Mouse (Mus musculus): ENCODE results near the gene Crybg3. TPM values are rescaled to one million over a fixed set of nuclear protein-coding genes. Genes with fewer than 3 reads are reported as not detected.

Crybg3 gene
- polyA plus RNA-seq, 1 experiment from 2014 or later: 11.2 TPM

- ATAC-seq (replicated peaks; ENCODE audit: extremely low read depth, insufficient read depth, low FRiP score): no peak
- WGBS: 59% methylated on average over 9 of the region's 10 CpGs
Measured at GRCm38 (mm10) chr16:59567721-59568381, 32.9 kb downstream of the Crybg3 start.

DNA sequence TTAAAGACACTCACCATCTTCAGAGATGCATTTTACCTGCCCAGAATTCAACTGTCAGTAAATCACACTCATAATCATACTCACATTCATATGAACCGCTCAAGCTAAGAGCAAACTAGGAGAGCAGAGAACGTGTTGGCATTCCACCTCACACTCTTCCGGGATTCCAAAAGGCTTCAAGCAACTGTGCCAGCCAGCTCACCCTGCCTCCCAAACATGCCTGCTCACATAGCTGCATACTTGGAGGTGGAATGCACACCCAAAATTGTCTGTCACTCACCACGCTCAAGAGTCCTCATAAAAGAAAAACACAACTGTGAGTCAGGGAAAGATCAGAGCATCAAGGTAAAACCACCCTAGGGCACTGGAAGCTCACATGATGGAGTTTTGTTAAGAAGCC is 34.3 kb downstream of the Crybg3 start:
- ATAC-seq (replicated peaks; ENCODE audit: extremely low read depth, insufficient read depth, low FRiP score): peak; percentile 73
- 36% methylated on average over 4 of the region's 4 CpGs for WGBS
- Histone ChIP-seq H3K27me3 (ENCODE audit: control insufficient read depth, insufficient read depth, low read length) (no peaks in the 10 kb centered on the region), H3K9ac (ENCODE audit: low read length) (no peak overlapping the region), H3K27ac (ENCODE audit: low read length) (peak overlapping the region; percentile 82), H3K4me1 (ENCODE audit: control insufficient read depth, insufficient read depth, low read length) (peaks cover 41% of the 10 kb centered on the region), H3K4me2 (ENCODE audit: low read depth, low read length) (peak overlapping the region; percentile 42), H3K36me3 (ENCODE audit: control insufficient read depth, insufficient read depth) (peaks cover 9% of the 10 kb centered on the region), H3K9me3 (replicated peaks; ENCODE audit: control insufficient read depth, low read length) (no peaks in the 10 kb centered on the region), H3K4me3 (ENCODE audit: low read length) (no peak overlapping the region)

More at GRCm38 (mm10) chr16:59567721-59568381, 32.9 kb downstream of the Crybg3 start:
- H3K4me2 ChIP-seq (ENCODE audit: low read depth, low read length): no peak overlapping the region
- H3K36me3 ChIP-seq (ENCODE audit: control insufficient read depth, insufficient read depth): peaks cover 9% of the 10 kb centered on the region
- peak overlapping the region; percentile 40 for H3K27ac ChIP-seq (ENCODE audit: low read length)
- H3K9ac ChIP-seq (ENCODE audit: low read length): no peak overlapping the region
- H3K9me3 ChIP-seq (replicated peaks; ENCODE audit: control insufficient read depth, low read length): no peaks in the 10 kb centered on the region
- no peak overlapping the region for H3K4me3 ChIP-seq (ENCODE audit: low read length)
- peaks cover 43% of the 10 kb centered on the region for H3K4me1 ChIP-seq (ENCODE audit: control insufficient read depth, insufficient read depth, low read length)
- H3K27me3 ChIP-seq (ENCODE audit: control insufficient read depth, insufficient read depth, low read length): no peaks in the 10 kb centered on the region

DNA sequence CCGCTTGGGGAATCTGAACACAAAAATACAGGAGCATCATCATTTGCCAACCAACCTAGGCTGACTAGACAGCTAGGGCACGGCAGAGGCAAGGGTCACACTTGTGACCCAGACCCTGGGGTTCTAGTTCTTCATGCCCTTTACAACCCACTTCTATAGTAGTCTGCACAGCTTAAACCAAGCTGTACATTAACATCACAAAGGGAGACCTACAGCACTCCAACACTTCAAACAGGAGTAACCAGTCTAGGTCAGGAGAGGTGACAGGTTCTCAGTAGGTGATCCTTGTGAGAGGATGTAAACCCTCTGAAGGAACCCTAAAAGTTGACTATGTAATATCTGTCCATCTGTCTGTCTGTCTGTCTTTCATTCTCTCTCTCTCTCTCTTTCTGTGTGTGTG is 35.1 kb downstream of the Crybg3 start:
- Histone ChIP-seq H3K27ac (ENCODE audit: low read length) (no peak overlapping the region), H3K4me3 (ENCODE audit: low read length) (no peak overlapping the region), H3K4me2 (ENCODE audit: low read depth, low read length) (no peak overlapping the region), H3K4me1 (ENCODE audit: control insufficient read depth, insufficient read depth, low read length) (peaks cover 41% of the 10 kb centered on the region), H3K36me3 (ENCODE audit: control insufficient read depth, insufficient read depth) (peaks cover 9% of the 10 kb centered on the region), H3K27me3 (ENCODE audit: control insufficient read depth, insufficient read depth, low read length) (no peaks in the 10 kb centered on the region), H3K9ac (ENCODE audit: low read length) (no peak overlapping the region), H3K9me3 (replicated peaks; ENCODE audit: control insufficient read depth, low read length) (no peaks in the 10 kb centered on the region)
- WGBS: 85% methylated on average over 2 of the region's 2 CpGs
- ATAC-seq (replicated peaks; ENCODE audit: extremely low read depth, insufficient read depth, low FRiP score): no peak

GRCm38 (mm10) chr16:59564025-59564424 is 36.8 kb downstream of the Crybg3 start:
- no peak for ATAC-seq (replicated peaks; ENCODE audit: extremely low read depth, insufficient read depth, low FRiP score)
- H3K4me3 ChIP-seq (ENCODE audit: low read length): no peak overlapping the region
- H3K4me2 ChIP-seq (ENCODE audit: low read depth, low read length): no peak overlapping the region

GRCm38 (mm10) chr16:59559300-59560200 is 41.2 kb downstream of the Crybg3 start:
- 59% methylated on average over 22 of the region's 22 CpGs for WGBS
- Histone ChIP-seq H3K27me3 (ENCODE audit: control insufficient read depth, insufficient read depth, low read length) (no peaks in the 10 kb centered on the region), H3K9me3 (replicated peaks; ENCODE audit: control insufficient read depth, low read length) (no peaks in the 10 kb centered on the region), H3K4me2 (ENCODE audit: low read depth, low read length) (no peak overlapping the region), H3K9ac (ENCODE audit: low read length) (no peak overlapping the region), H3K36me3 (ENCODE audit: control insufficient read depth, insufficient read depth) (peaks cover 35% of the 10 kb centered on the region), H3K4me1 (ENCODE audit: control insufficient read depth, insufficient read depth, low read length) (no peaks in the 10 kb centered on the region), H3K4me3 (ENCODE audit: low read length) (no peak overlapping the region), H3K27ac (ENCODE audit: low read length) (peak overlapping the region; percentile 50)
- no peak for ATAC-seq (replicated peaks; ENCODE audit: extremely low read depth, insufficient read depth, low FRiP score)

More at GRCm38 (mm10) chr16:59564025-59564424, 36.8 kb downstream of the Crybg3 start:
- Histone ChIP-seq H3K4me1 (ENCODE audit: control insufficient read depth, insufficient read depth, low read length) (peaks cover 29% of the 10 kb centered on the region), H3K9ac (ENCODE audit: low read length) (no peak overlapping the region), H3K27ac (ENCODE audit: low read length) (no peak overlapping the region), H3K36me3 (ENCODE audit: control insufficient read depth, insufficient read depth) (peaks cover 14% of the 10 kb centered on the region), H3K27me3 (ENCODE audit: control insufficient read depth, insufficient read depth, low read length) (no peaks in the 10 kb centered on the region), H3K9me3 (replicated peaks; ENCODE audit: control insufficient read depth, low read length) (no peaks in the 10 kb centered on the region)
- WGBS: 85% methylated on average over 5 of the region's 5 CpGs

DNA sequence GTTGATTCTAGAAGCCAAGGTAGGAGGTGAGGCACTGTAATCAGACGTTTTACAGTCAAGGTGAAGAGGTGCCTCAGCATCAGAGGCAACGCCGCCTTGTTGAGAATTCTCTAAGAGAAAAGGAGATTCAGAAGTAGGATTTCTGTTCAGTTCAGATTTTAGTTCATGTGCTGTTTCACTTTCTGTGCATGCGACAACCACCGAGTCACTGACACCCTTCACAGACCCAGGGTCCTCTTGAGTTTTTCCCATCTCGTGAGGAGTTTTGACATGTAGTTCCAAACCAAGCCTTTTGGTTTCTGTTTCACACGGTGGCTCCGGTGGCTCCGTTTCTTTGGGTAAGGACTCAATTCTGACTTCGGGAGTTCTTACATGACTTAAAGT is 41.9 kb downstream of the Crybg3 start:
- 88% methylated on average over 10 of the region's 10 CpGs for WGBS
- Histone ChIP-seq H3K9ac (ENCODE audit: low read length) (no peak overlapping the region), H3K27ac (ENCODE audit: low read length) (0 out of 2 replicates have a peak overlapping the region, but pooled peaks have one; percentile 50), H3K4me2 (ENCODE audit: low read depth, low read length) (no peak overlapping the region), H3K36me3 (ENCODE audit: control insufficient read depth, insufficient read depth) (peaks cover 39% of the 10 kb centered on the region), H3K27me3 (ENCODE audit: control insufficient read depth, insufficient read depth, low read length) (no peaks in the 10 kb centered on the region), H3K4me1 (ENCODE audit: control insufficient read depth, insufficient read depth, low read length) (no peaks in the 10 kb centered on the region), H3K9me3 (replicated peaks; ENCODE audit: control insufficient read depth, low read length) (no peaks in the 10 kb centered on the region), H3K4me3 (ENCODE audit: low read length) (no peak overlapping the region)
- ATAC-seq (replicated peaks; ENCODE audit: extremely low read depth, insufficient read depth, low FRiP score): no peak

DNA sequence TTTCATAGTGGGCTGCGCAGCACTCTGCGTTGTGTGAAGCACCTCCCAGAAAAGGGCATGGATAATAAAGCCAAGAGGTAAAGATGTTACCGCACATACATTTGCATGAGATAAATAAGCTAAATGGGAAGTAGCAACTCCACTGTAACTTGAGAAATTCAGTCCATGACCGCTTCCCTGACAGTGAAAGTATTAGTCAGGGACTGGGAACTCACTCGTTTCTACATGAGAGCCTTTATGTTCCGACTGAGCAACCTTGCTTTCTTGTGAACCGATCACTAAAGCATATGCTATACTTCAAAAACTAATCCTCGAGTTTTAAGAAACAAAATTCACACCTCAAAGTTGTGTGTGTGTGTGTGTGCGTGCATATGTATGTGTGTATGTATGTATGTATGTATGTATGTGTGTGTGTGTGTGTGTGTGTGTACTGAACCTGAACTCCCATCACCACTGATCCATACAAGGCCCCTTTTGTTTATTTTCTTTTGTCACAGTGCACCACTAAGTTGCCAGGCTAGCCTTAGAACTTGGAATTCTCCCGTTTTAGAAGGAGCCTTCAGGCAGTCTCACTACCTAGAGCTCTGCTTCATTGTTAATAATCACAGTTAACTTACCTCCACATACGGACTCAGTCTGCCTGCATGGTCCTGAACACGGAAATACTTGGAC is 47.2 kb downstream of the Crybg3 start:
- no peak overlapping the region for H3K4me2 ChIP-seq (ENCODE audit: low read depth, low read length)
- no peaks in the 10 kb centered on the region for H3K27me3 ChIP-seq (ENCODE audit: control insufficient read depth, insufficient read depth, low read length)
- H3K4me3 ChIP-seq (ENCODE audit: low read length): no peak overlapping the region
- H3K27ac ChIP-seq (ENCODE audit: low read length): no peak overlapping the region
- H3K4me1 ChIP-seq (ENCODE audit: control insufficient read depth, insufficient read depth, low read length): peaks cover 2% of the 10 kb centered on the region; the same call in 1 of the 2 replicates
- no peak for ATAC-seq (replicated peaks; ENCODE audit: extremely low read depth, insufficient read depth, low FRiP score)
- peaks cover 40% of the 10 kb centered on the region for H3K36me3 ChIP-seq (ENCODE audit: control insufficient read depth, insufficient read depth)
- H3K9me3 ChIP-seq (replicated peaks; ENCODE audit: control insufficient read depth, low read length): no peaks in the 10 kb centered on the region
- no peak overlapping the region for H3K9ac ChIP-seq (ENCODE audit: low read length)
- WGBS: 85% methylated on average over 12 of the region's 12 CpGs

DNA sequence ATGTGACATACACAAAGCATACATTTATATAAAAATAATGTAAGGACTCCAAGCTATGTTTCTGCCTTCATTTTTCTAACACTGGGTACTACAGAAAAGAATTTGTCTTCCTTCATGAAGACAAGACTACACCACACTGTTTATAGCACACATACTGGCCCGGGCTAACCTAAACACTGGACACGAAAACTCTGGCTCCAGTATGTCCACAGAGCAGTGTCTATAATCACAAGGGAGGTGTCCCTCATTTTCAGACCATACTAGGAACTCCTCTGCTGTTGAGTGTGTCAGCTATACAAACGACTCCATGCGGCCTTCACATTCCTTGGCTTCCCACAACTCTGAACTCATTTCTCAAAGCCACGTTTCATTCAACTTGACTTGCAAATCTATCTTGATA is 49.3 kb downstream of the Crybg3 start:
- Histone ChIP-seq H3K4me3 (ENCODE audit: low read length) (no peak overlapping the region), H3K4me2 (ENCODE audit: low read depth, low read length) (no peak overlapping the region), H3K27ac (ENCODE audit: low read length) (no peak overlapping the region), H3K36me3 (ENCODE audit: control insufficient read depth, insufficient read depth) (peaks cover 23% of the 10 kb centered on the region), H3K9ac (ENCODE audit: low read length) (no peak overlapping the region), H3K4me1 (ENCODE audit: control insufficient read depth, insufficient read depth, low read length) (peaks cover 14% of the 10 kb centered on the region), H3K9me3 (replicated peaks; ENCODE audit: control insufficient read depth, low read length) (no peaks in the 10 kb centered on the region), H3K27me3 (ENCODE audit: control insufficient read depth, insufficient read depth, low read length) (no peaks in the 10 kb centered on the region)
- no peak for ATAC-seq (replicated peaks; ENCODE audit: extremely low read depth, insufficient read depth, low FRiP score)
- 59% methylated on average over 5 of the region's 5 CpGs for WGBS

All from heart, embryonic 16.5 days (tissue).